Mouse (Mus musculus) MEL (cell line): Measurements from ENCODE around the gene Ypel5. TPM values are rescaled to one million over a fixed set of nuclear protein-coding genes. Genes with fewer than 3 reads are reported as not detected.

Source experiments
- DNase-seq: peaks from one replicate; pipeline ENCODE4 v3.0.0; 2011; ENCODE audit warnings: low read depth, low spot score
- H3K27ac ChIP-seq: 2 replicates; pipeline ENCODE4 v1.5.1; 2012; ENCODE audit warnings: low read depth, mild to moderate bottlenecking, control low read depth, low read length, moderate library complexity; ENCODE audit not compliant: control insufficient read depth
- H3K27me3 ChIP-seq, 2 experiments: fragments of 150-350 bp in 1 of 2; sonication (generic) in 1 of 2; 2 replicates each; pipeline ENCODE4 v1.6.1; 2012; ENCODE audit warnings: low read length in 2 of 2, mild to moderate bottlenecking in 2 of 2, improper control_type of control experiment in 1 of 2, moderate library complexity in 1 of 2; ENCODE audit not compliant: insufficient read depth in 2 of 2, control insufficient read depth in 1 of 2
- H3K36me3 ChIP-seq, 2 experiments: 2 replicates each; pipeline ENCODE4 v1.6.1; 2012 to 2014; ENCODE audit warnings: low read length in 2 of 2, improper control_type of control experiment in 1 of 2, inconsistent platforms in 1 of 2, mild to moderate bottlenecking in 1 of 2; ENCODE audit not compliant: insufficient read depth in 2 of 2, control insufficient read depth in 1 of 2
- H3K4me1 ChIP-seq, 2 experiments: fragments of 150-350 bp in 1 of 2; sonication (generic) in 1 of 2; 2 replicates each; pipeline ENCODE4 v1.6.1; 2012; ENCODE audit warnings: low read length in 2 of 2, improper control_type of control experiment in 1 of 2, mild to moderate bottlenecking in 1 of 2; ENCODE audit not compliant: insufficient read depth in 2 of 2, control insufficient read depth in 1 of 2
- H3K4me3 ChIP-seq, 2 experiments: fragments of 150-350 bp in 1 of 2; sonication (generic) in 1 of 2; 2 replicates each; pipeline ENCODE4 v1.5.1; 2012; ENCODE audit warnings: low read depth in 2 of 2, low read length in 2 of 2, mild to moderate bottlenecking in 2 of 2, moderate library complexity in 2 of 2, control low read depth in 1 of 2, improper control_type of control experiment in 1 of 2; ENCODE audit not compliant: control insufficient read depth in 1 of 2, insufficient read depth in 1 of 2
- H3K79me2 ChIP-seq: 2 replicates; pipeline ENCODE4 v1.6.1; 2012; ENCODE audit warnings: mild to moderate bottlenecking, low read length, moderate library complexity; ENCODE audit not compliant: control insufficient read depth, poor library complexity, insufficient read depth
- H3K9ac ChIP-seq: 2 replicates; pipeline ENCODE4 v1.6.1; 2012; ENCODE audit warnings: low read depth, mild to moderate bottlenecking, control low read depth, low read length, moderate library complexity; ENCODE audit not compliant: control insufficient read depth, poor library complexity, severe bottlenecking
- H3K9me3 ChIP-seq: fragments of 150-350 bp; sonication (generic); replicated peaks from 2 replicates; pipeline ENCODE4 v1.6.1; 2012; ENCODE audit warnings: mild to moderate bottlenecking, low read length, improper control_type of control experiment, moderate library complexity; ENCODE audit not compliant: insufficient read depth
- BHLHE40 ChIP-seq: IDR thresholded peaks from 2 replicates; pipeline ENCODE4 v1.6.1; 2012; ENCODE audit warnings: low read depth, mild to moderate bottlenecking, inconsistent platforms, low read length, improper control_type of control experiment, borderline replicate concordance
- CHD1 ChIP-seq: IDR thresholded peaks from 2 replicates; pipeline ENCODE4 v1.6.1; 2012; ENCODE audit warnings: low read depth, mild to moderate bottlenecking, inconsistent platforms, low read length, improper control_type of control experiment
- CTCF ChIP-seq, 3 experiments: IDR thresholded peaks in 2 of 3; conservative IDR thresholded peaks in 1 of 3; 2 replicates each; pipeline ENCODE4 v1.5.1; 2011 to 2012; ENCODE audit warnings: low read length in 3 of 3, low read depth in 2 of 3, mild to moderate bottlenecking in 2 of 3, improper control_type of control experiment in 1 of 3, inconsistent platforms in 1 of 3, mixed read lengths in 1 of 3, moderate library complexity in 1 of 3; ENCODE audit not compliant: control insufficient read depth in 1 of 3, insufficient read depth in 1 of 3, poor library complexity in 1 of 3, severe bottlenecking in 1 of 3
- EP300 ChIP-seq, 2 experiments: IDR thresholded peaks; 2 replicates each; pipeline ENCODE4 v1.6.1; 2011; ENCODE audit warnings: improper control_type of control experiment in 2 of 2, low read length in 2 of 2, low read depth in 1 of 2, mild to moderate bottlenecking in 1 of 2
- ETS1 ChIP-seq: IDR thresholded peaks from 2 replicates; pipeline ENCODE4 v1.6.1; 2012; ENCODE audit warnings: low read depth, mild to moderate bottlenecking, inconsistent platforms, low read length, improper control_type of control experiment, moderate library complexity
- GABPA ChIP-seq: IDR thresholded peaks from 2 replicates; pipeline ENCODE4 v1.6.1; 2012; ENCODE audit warnings: low read depth, mild to moderate bottlenecking, inconsistent platforms, low read length, improper control_type of control experiment, moderate library complexity
- GATA1 ChIP-seq: IDR thresholded peaks from 2 replicates; pipeline ENCODE4 v1.6.1; 2011; ENCODE audit warnings: low read depth, low read length, improper control_type of control experiment
- HCFC1 ChIP-seq: IDR thresholded peaks from 2 replicates; pipeline ENCODE4 v1.6.1; 2012; ENCODE audit warnings: low read depth, mild to moderate bottlenecking, inconsistent platforms, low read length, improper control_type of control experiment, moderate library complexity
- JUND ChIP-seq: IDR thresholded peaks from 2 replicates; pipeline ENCODE4 v1.6.1; 2011; ENCODE audit warnings: low read depth, mild to moderate bottlenecking, improper control_type of control experiment, low read length
- MAFK ChIP-seq: IDR thresholded peaks from 2 replicates; pipeline ENCODE4 v1.6.1; 2011; ENCODE audit warnings: low read depth, mild to moderate bottlenecking, low read length, improper control_type of control experiment, borderline replicate concordance
- MAZ ChIP-seq: IDR thresholded peaks from 2 replicates; pipeline ENCODE4 v1.6.1; 2012; ENCODE audit warnings: low read depth, mild to moderate bottlenecking, inconsistent platforms, low read length, improper control_type of control experiment
- MEF2A ChIP-seq: IDR thresholded peaks from 2 replicates; pipeline ENCODE4 v1.6.1; 2014; ENCODE audit warnings: low read depth, mild to moderate bottlenecking, inconsistent platforms, low read length, improper control_type of control experiment; ENCODE audit not compliant: poor library complexity, insufficient replicate concordance, severe bottlenecking; ENCODE audit errors: extremely low read depth
- MXI1 ChIP-seq: IDR thresholded peaks from 2 replicates; pipeline ENCODE4 v1.6.1; 2011; ENCODE audit warnings: mild to moderate bottlenecking, low read depth, low read length, improper control_type of control experiment
- MYB ChIP-seq: IDR thresholded peaks from 2 replicates; pipeline ENCODE4 v1.6.1; 2011; ENCODE audit warnings: mild to moderate bottlenecking, low read depth, low read length, improper control_type of control experiment
- NELFE ChIP-seq: IDR thresholded peaks from 2 replicates; pipeline ENCODE4 v1.6.1; 2011; ENCODE audit warnings: low read depth, low read length, improper control_type of control experiment
- POLR2A ChIP-seq, 2 experiments: IDR thresholded peaks; 2 replicates each; pipeline ENCODE4 v1.6.1; 2011 to 2012; ENCODE audit warnings: low read length in 2 of 2, mild to moderate bottlenecking in 2 of 2, control low read depth in 1 of 2, improper control_type of control experiment in 1 of 2, low read depth in 1 of 2, moderate library complexity in 1 of 2; ENCODE audit not compliant: control insufficient read depth in 1 of 2, insufficient read depth in 1 of 2, poor library complexity in 1 of 2
- POLR2AphosphoS2 ChIP-seq: IDR thresholded peaks from 2 replicates; pipeline ENCODE4 v1.6.1; 2011; ENCODE audit warnings: low read length, improper control_type of control experiment
- RAD21 ChIP-seq: IDR thresholded peaks from 2 replicates; pipeline ENCODE4 v1.6.1; 2011; ENCODE audit warnings: mild to moderate bottlenecking, low read depth, low read length, improper control_type of control experiment
- SMC3 ChIP-seq: IDR thresholded peaks from 2 replicates; pipeline ENCODE4 v1.6.1; 2011; ENCODE audit warnings: low read depth, low read length, improper control_type of control experiment
- TBP ChIP-seq: IDR thresholded peaks from 2 replicates; pipeline ENCODE4 v1.8.0; 2011; ENCODE audit warnings: low read depth, low read length, improper control_type of control experiment
- TCF12 ChIP-seq: IDR thresholded peaks from 2 replicates; pipeline ENCODE4 v1.6.1; 2014; ENCODE audit warnings: low read depth, mild to moderate bottlenecking, inconsistent platforms, low read length, improper control_type of control experiment, moderate library complexity
- USF1 ChIP-seq: IDR thresholded peaks from 2 replicates; pipeline ENCODE4 v1.6.1; 2014; ENCODE audit warnings: low read depth, mild to moderate bottlenecking, inconsistent platforms, low read length, improper control_type of control experiment, moderate library complexity
- ZC3H11A ChIP-seq: IDR thresholded peaks from 2 replicates; pipeline ENCODE4 v1.6.1; 2012; ENCODE audit warnings: low read depth, mild to moderate bottlenecking, inconsistent platforms, low read length, improper control_type of control experiment
- ZKSCAN1 ChIP-seq: IDR thresholded peaks from 2 replicates; pipeline ENCODE4 v1.6.1; 2012; ENCODE audit warnings: low read depth, mild to moderate bottlenecking, inconsistent platforms, low read length, improper control_type of control experiment, moderate library complexity
- ZNF384 ChIP-seq: IDR thresholded peaks from 2 replicates; pipeline ENCODE4 v1.6.1; 2012; ENCODE audit warnings: low read depth, mild to moderate bottlenecking, inconsistent platforms, low read length, improper control_type of control experiment
- polyA plus RNA-seq, 2 experiments: library from polyadenylated mRNA; stranded (reverse) in 1 of 2; unstranded in 1 of 2; fragments of >175 nt in 1 of 2; fragments of >200 nt in 1 of 2; gene quantifications; 2 replicates each; pipeline versions ENCODE4 v1.2.1 to v1.2.4; 2012; ENCODE audit warnings: low replicate concordance in 2 of 2, low read depth in 1 of 2; ENCODE audit not compliant: insufficient read length in 2 of 2, insufficient read depth in 1 of 2, missing spikeins in 1 of 2
- total RNA-seq: library from RNA; depleted of rRNA; stranded (reverse); fragments of 300-350 nt; gene quantifications from 2 replicates; pipeline ENCODE4 v1.2.3, GENCODE M21; 2012

Ypel5 gene
- total and polyA plus RNA-seq, 3 experiments: 9.2 to 80.4 (median 15.5) TPM

DNA sequence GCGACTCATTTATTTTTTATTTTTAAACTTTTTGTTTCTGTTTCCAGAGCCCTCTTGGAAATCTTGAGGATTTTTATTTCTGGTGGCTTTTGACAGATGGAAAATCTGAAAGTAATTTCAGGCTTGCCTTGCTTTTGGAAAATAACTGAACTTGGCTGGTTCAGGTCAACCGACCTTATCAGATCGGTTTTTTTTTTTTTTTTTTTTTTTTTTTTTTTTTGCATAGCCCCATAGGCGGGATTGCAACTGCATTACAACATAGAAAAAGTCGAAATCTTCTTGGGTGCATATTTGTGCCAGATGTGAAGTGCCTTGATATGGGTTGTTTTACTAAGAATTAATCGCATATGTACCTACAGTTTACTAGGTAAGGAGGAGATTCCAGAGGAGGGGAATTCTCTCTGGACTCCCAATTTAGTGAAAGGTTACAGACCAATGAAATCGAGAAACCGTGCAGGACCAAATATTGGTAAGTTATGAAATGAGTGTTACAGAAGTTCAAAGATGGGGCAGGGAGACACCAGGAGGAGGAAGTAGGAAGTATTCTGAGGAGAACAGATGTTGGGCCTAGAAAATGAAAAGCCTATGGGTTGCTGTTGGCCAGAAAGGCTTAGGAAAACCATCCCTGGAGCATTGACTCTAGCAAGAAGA is 1.7 kb downstream of the Ypel5 start:
- Histone ChIP-seq H3K36me3 (peaks cover 0 to 34% of the 10 kb centered on the region in 2 experiments; a peak in 3 of 4 replicates), H3K9me3 (no peaks in the 10 kb centered on the region), H3K9ac (peak overlapping the region; percentile 96), H3K4me3 (peak overlapping the region; percentile 96), H3K27me3 (no peaks in the 10 kb centered on the region), H3K79me2 (peaks cover 13% of the 10 kb centered on the region), H3K4me1 (peaks cover 10 to 26% of the 10 kb centered on the region in 2 experiments), H3K27ac (peak overlapping the region; percentile 100)
- DNase-seq: peak; percentile 78
- TF ChIP-seq MXI1 (no peak; the same call in 1 of the 2 replicates), CTCF (IDR thresholded peaks at IDR 0.05 in 2 of 3, conservative IDR thresholded peaks at IDR 0.05 in 1 of 3; ENCODE audit: control insufficient read depth in 1 of 3, insufficient read depth in 1 of 3, low read depth in 2 of 3, low read length in 3 of 3, poor library complexity in 1 of 3, severe bottlenecking in 1 of 3) (peak in 1 of 3 experiments; percentile 10; a peak in 1 of 6 replicates), GABPA (no peak), ETS1 (peak; percentile 80), MAFK (0 out of 2 replicates have a peak, but pooled peaks have one; percentile 10), MYB (0 out of 2 replicates have a peak, but pooled peaks have one; percentile 13), ZC3H11A (no peak), BHLHE40 (0 out of 2 replicates have a peak, but pooled peaks have one; percentile 13), SMC3 (no peak), MEF2A (no peak), JUND (0 out of 2 replicates have a peak, but pooled peaks have one; percentile 29), CHD1 (peak; percentile 86), HCFC1 (peak; percentile 62), POLR2A (IDR thresholded peaks at IDR 0.05; ENCODE audit: control insufficient read depth in 1 of 2, insufficient read depth in 1 of 2, low read depth in 1 of 2, low read length in 2 of 2, poor library complexity in 1 of 2) (no peak), POLR2AphosphoS2 (peak; percentile 40; the same call in 1 of the 2 replicates), ZNF384 (peak; percentile 99), EP300 (IDR thresholded peaks at IDR 0.05; ENCODE audit: low read depth in 1 of 2, low read length in 2 of 2) (peak; percentile 55 to 62), GATA1 (peak; percentile 83), TCF12 (peak; percentile 43; the same call in 1 of the 2 replicates), ZKSCAN1 (peak; percentile 67; the same call in 1 of the 2 replicates), RAD21 (no peak; the same call in 1 of the 2 replicates), USF1 (no peak), TBP (0 out of 2 replicates have a peak, but pooled peaks have one; percentile 12), NELFE (no peak), MAZ (peak; percentile 32; the same call in 1 of the 2 replicates)
